Mouse (Mus musculus): ENCODE data around the gene Ddx39. TPM values are rescaled to one million over a fixed set of nuclear protein-coding genes. Genes with fewer than 3 reads are reported as not detected.

The Ddx39 gene
- polyA plus RNA-seq, 1 experiment from 2014 or later, result 251 TPM

DNA sequence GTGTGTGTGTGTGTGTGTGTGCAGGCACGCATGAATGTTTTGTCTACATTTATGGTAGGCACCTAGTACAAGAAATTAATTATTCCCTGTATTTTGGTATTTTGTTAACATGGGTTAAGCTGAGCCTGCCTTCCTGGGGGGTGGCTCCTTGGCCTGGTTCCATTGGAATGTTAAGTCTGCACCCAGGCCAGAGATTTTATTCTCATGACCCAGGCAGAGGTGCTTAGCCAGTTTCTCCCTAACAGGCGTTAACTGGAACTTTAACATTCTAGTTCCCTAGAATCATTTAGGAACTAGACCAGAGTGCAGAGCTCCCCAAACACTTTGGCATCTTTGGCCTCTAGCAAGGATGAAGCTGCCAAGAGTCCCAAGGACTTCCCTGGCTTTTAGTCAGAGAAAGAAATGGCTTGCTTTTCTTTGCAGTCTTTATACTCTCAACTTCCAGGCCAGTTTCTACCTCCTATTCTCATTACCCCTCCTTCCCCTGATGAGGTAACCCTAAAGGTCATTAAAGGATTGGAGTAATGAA lies 44.3 kb downstream of the Ddx39 start:
- Histone ChIP-seq H3K36me3 (ENCODE audit: control insufficient read depth, insufficient read depth, low read length) (no peaks in the 10 kb centered on the region), H3K9me3 (ENCODE audit: control insufficient read depth, low read length) (no peaks in the 10 kb centered on the region), H3K27me3 (ENCODE audit: control insufficient read depth, insufficient read depth, low read length) (no peaks in the 10 kb centered on the region), H3K4me2 (ENCODE audit: low read depth, low read length, severe bottlenecking) (no peak overlapping the region), H3K4me1 (replicated peaks; ENCODE audit: control insufficient read depth, insufficient read depth, low read length) (no peaks in the 10 kb centered on the region), H3K9ac (ENCODE audit: low read length) (no peak overlapping the region), H3K4me3 (ENCODE audit: low read depth, low read length) (no peak overlapping the region), H3K27ac (ENCODE audit: low read depth, low read length) (no peak overlapping the region)
- DNase-seq (ENCODE audit: low spot score) (no peak), ATAC-seq (replicated peaks; ENCODE audit: low FRiP score) (no peak)
- 89% methylated on average over 2 of the region's 2 CpGs for WGBS

DNA sequence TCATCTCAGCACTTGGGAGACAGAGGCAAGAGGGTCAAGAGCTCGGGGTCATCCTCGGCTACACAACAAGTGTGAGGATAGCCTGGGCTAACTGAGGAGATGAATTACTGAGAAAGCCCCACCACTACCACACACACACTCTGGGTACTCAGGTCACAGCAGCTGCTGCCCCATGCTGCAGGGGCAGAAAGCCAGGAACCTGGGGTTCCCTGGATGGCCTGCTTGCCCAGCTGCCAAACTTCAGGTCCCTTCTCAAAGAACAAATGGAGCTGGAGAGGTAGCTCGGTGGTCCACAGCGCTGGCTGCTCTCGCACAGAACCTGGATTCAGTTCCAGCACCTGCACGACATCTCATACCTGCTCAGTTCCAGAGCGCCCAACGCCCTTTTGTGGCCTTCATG lies 49.1 kb downstream of the Ddx39 start:
- no peak overlapping the region for H3K4me2 ChIP-seq (ENCODE audit: low read depth, low read length, severe bottlenecking)
- no peak overlapping the region for H3K4me3 ChIP-seq (ENCODE audit: low read depth, low read length)
- H3K27ac ChIP-seq (ENCODE audit: low read depth, low read length), result no peak overlapping the region
- no peaks in the 10 kb centered on the region for H3K9me3 ChIP-seq (ENCODE audit: control insufficient read depth, low read length)
- no peak overlapping the region for H3K9ac ChIP-seq (ENCODE audit: low read length)
- 92% methylated on average over 8 of the region's 8 CpGs for WGBS
- H3K36me3 ChIP-seq (ENCODE audit: control insufficient read depth, insufficient read depth, low read length), result no peaks in the 10 kb centered on the region
- ATAC-seq (replicated peaks; ENCODE audit: low FRiP score) (no peak), DNase-seq (ENCODE audit: low spot score) (no peak)
- no peaks in the 10 kb centered on the region for H3K27me3 ChIP-seq (ENCODE audit: control insufficient read depth, insufficient read depth, low read length)
- no peaks in the 10 kb centered on the region for H3K4me1 ChIP-seq (replicated peaks; ENCODE audit: control insufficient read depth, insufficient read depth, low read length)

DNA sequence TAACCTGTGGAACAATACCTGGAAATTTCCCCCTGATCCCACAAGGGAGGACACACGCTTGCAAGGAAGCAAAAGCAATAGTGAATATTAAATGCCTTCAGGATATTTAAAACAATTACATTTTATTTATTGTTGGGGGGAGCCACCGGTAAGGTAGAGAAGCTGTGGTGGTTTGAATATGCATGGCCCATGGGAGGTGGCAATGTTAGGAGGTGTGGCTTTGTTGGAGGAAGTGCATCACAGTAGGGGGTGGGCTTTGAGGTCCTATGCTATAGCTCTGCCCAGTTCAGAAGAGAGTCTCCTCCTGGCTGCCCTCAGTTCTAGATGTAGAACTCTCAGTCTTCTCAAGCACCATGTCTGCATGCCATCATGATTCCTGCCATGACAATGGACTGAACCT lies 49.7 kb downstream of the Ddx39 start:
- no peaks in the 10 kb centered on the region for H3K4me1 ChIP-seq (replicated peaks; ENCODE audit: control insufficient read depth, insufficient read depth, low read length)
- H3K27ac ChIP-seq (ENCODE audit: low read depth, low read length), result no peak overlapping the region
- H3K4me3 ChIP-seq (ENCODE audit: low read depth, low read length), result no peak overlapping the region
- DNase-seq (ENCODE audit: low spot score) (no peak), ATAC-seq (replicated peaks; ENCODE audit: low FRiP score) (no peak)
- no peak overlapping the region for H3K4me2 ChIP-seq (ENCODE audit: low read depth, low read length, severe bottlenecking)
- H3K36me3 ChIP-seq (ENCODE audit: control insufficient read depth, insufficient read depth, low read length), result no peaks in the 10 kb centered on the region
- no peaks in the 10 kb centered on the region for H3K27me3 ChIP-seq (ENCODE audit: control insufficient read depth, insufficient read depth, low read length)
- H3K9me3 ChIP-seq (ENCODE audit: control insufficient read depth, low read length), result no peaks in the 10 kb centered on the region
- 89% methylated on average over 2 of the region's 2 CpGs for WGBS
- H3K9ac ChIP-seq (ENCODE audit: low read length), result no peak overlapping the region

GRCm38 (mm10) chr8:83765663-83766062 lies 50.7 kb downstream of the Ddx39 start:
- H3K4me3 ChIP-seq (ENCODE audit: low read depth, low read length), result no peak overlapping the region
- no peak overlapping the region for H3K9ac ChIP-seq (ENCODE audit: low read length)
- no peaks in the 10 kb centered on the region for H3K9me3 ChIP-seq (ENCODE audit: control insufficient read depth, low read length)
- no peaks in the 10 kb centered on the region for H3K27me3 ChIP-seq (ENCODE audit: control insufficient read depth, insufficient read depth, low read length)
- H3K27ac ChIP-seq (ENCODE audit: low read depth, low read length), result no peak overlapping the region
- H3K4me2 ChIP-seq (ENCODE audit: low read depth, low read length, severe bottlenecking), result no peak overlapping the region
- no peak for ATAC-seq (replicated peaks; ENCODE audit: low FRiP score)
- DNase-seq (ENCODE audit: low spot score), result no peak
- no peaks in the 10 kb centered on the region for H3K4me1 ChIP-seq (replicated peaks; ENCODE audit: control insufficient read depth, insufficient read depth, low read length)
- no peaks in the 10 kb centered on the region for H3K36me3 ChIP-seq (ENCODE audit: control insufficient read depth, insufficient read depth, low read length)

- H3K36me3 ChIP-seq (ENCODE audit: control insufficient read depth, insufficient read depth, low read length), result no peaks in the 10 kb centered on the region
- H3K4me3 ChIP-seq (ENCODE audit: low read depth, low read length), result no peak overlapping the region
- no peak overlapping the region for H3K4me2 ChIP-seq (ENCODE audit: low read depth, low read length, severe bottlenecking)
- no peak for ATAC-seq (replicated peaks; ENCODE audit: low FRiP score)
- no peak for DNase-seq (ENCODE audit: low spot score)
- WGBS, result 90% methylated on average over 4 of the region's 4 CpGs
- H3K27me3 ChIP-seq (ENCODE audit: control insufficient read depth, insufficient read depth, low read length), result no peaks in the 10 kb centered on the region
- no peaks in the 10 kb centered on the region; the same call in 1 of the 2 replicates for H3K4me1 ChIP-seq (replicated peaks; ENCODE audit: control insufficient read depth, insufficient read depth, low read length)
- H3K9me3 ChIP-seq (ENCODE audit: control insufficient read depth, low read length), result no peaks in the 10 kb centered on the region
- no peak overlapping the region for H3K27ac ChIP-seq (ENCODE audit: low read depth, low read length)
- H3K9ac ChIP-seq (ENCODE audit: low read length), result no peak overlapping the region
Measured at GRCm38 (mm10) chr8:83767442-83767841, 52.5 kb downstream of the Ddx39 start.

DNA sequence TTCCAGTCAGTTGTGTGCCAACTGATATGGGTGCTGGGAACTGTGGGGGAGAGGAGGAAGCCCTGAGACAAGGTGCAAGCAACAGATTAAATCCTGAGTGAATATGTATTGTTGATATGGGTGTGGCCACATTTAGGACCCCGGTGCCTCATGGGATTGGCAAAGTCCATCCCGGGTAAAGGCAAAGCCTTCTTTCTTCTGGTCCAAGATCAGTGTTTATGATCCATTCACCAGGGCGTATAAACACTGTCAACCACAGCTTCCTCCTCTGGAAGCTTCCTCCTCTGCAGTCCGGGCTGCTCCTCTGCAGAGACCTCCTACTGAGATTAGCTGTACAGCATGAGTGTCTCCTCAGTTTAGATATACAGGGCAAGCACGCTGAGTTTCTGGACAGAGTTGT lies 53.5 kb downstream of the Ddx39 start:
- 71% methylated on average over 5 of the region's 5 CpGs for WGBS
- no peak for DNase-seq (ENCODE audit: low spot score)
- Histone ChIP-seq H3K27me3 (ENCODE audit: control insufficient read depth, insufficient read depth, low read length) (no peaks in the 10 kb centered on the region), H3K9ac (ENCODE audit: low read length) (no peak overlapping the region), H3K4me1 (replicated peaks; ENCODE audit: control insufficient read depth, insufficient read depth, low read length) (no peaks in the 10 kb centered on the region; the same call in 1 of the 2 replicates), H3K4me3 (ENCODE audit: low read depth, low read length) (no peak overlapping the region), H3K4me2 (ENCODE audit: low read depth, low read length, severe bottlenecking) (no peak overlapping the region), H3K36me3 (ENCODE audit: control insufficient read depth, insufficient read depth, low read length) (no peaks in the 10 kb centered on the region), H3K27ac (ENCODE audit: low read depth, low read length) (no peak overlapping the region), H3K9me3 (ENCODE audit: control insufficient read depth, low read length) (no peaks in the 10 kb centered on the region)
- ATAC-seq (replicated peaks; ENCODE audit: low FRiP score), result no peak

GRCm38 (mm10) chr8:83769720-83770119 lies 54.7 kb downstream of the Ddx39 start:
- no peak overlapping the region for H3K4me2 ChIP-seq (ENCODE audit: low read depth, low read length, severe bottlenecking)
- no peaks in the 10 kb centered on the region for H3K27me3 ChIP-seq (ENCODE audit: control insufficient read depth, insufficient read depth, low read length)
- H3K9ac ChIP-seq (ENCODE audit: low read length), result no peak overlapping the region
- no peaks in the 10 kb centered on the region for H3K36me3 ChIP-seq (ENCODE audit: control insufficient read depth, insufficient read depth, low read length)
- no peak overlapping the region for H3K27ac ChIP-seq (ENCODE audit: low read depth, low read length)
- DNase-seq (ENCODE audit: low spot score) (no peak), ATAC-seq (replicated peaks; ENCODE audit: low FRiP score) (no peak)
- 80% methylated on average over 7 of the region's 7 CpGs for WGBS
- H3K4me3 ChIP-seq (ENCODE audit: low read depth, low read length), result no peak overlapping the region
- no peaks in the 10 kb centered on the region for H3K9me3 ChIP-seq (ENCODE audit: control insufficient read depth, low read length)
- H3K4me1 ChIP-seq (replicated peaks; ENCODE audit: control insufficient read depth, insufficient read depth, low read length), result no peaks in the 10 kb centered on the region; the same call in 1 of the 2 replicates

GRCm38 (mm10) chr8:83770669-83771068 lies 55.7 kb downstream of the Ddx39 start:
- no peak overlapping the region for H3K4me2 ChIP-seq (ENCODE audit: low read depth, low read length, severe bottlenecking)
- ATAC-seq (replicated peaks; ENCODE audit: low FRiP score) (no peak), DNase-seq (ENCODE audit: low spot score) (no peak)
- H3K4me1 ChIP-seq (replicated peaks; ENCODE audit: control insufficient read depth, insufficient read depth, low read length), result no peaks in the 10 kb centered on the region; the same call in 1 of the 2 replicates
- H3K9me3 ChIP-seq (ENCODE audit: control insufficient read depth, low read length), result no peaks in the 10 kb centered on the region
- H3K36me3 ChIP-seq (ENCODE audit: control insufficient read depth, insufficient read depth, low read length), result no peaks in the 10 kb centered on the region
- H3K27me3 ChIP-seq (ENCODE audit: control insufficient read depth, insufficient read depth, low read length), result no peaks in the 10 kb centered on the region
- H3K9ac ChIP-seq (ENCODE audit: low read length), result no peak overlapping the region
- H3K27ac ChIP-seq (ENCODE audit: low read depth, low read length), result no peak overlapping the region
- WGBS, result 88% methylated on average over 2 of the region's 2 CpGs
- H3K4me3 ChIP-seq (ENCODE audit: low read depth, low read length), result no peak overlapping the region

DNA sequence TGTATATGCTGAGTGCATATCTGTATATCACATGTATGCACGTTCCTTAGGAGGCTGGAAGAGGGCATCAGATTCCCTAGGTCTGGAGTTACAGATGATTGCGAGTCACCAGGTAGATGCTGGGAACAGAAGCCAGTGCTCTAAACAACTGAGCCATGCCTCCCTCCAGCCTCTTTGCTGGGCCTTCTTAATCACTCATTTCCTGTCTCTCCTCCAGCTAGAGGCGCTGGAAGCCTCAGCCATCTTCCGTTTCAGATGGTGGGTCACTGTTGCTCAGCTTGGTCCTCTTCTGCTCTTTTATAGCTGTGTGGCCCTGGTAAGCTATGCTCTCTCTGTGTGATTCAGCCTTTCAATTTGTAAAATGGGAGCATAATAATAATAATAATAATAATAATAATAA lies 56.8 kb downstream of the Ddx39 start:
- Histone ChIP-seq H3K9me3 (ENCODE audit: control insufficient read depth, low read length) (no peaks in the 10 kb centered on the region), H3K4me3 (ENCODE audit: low read depth, low read length) (no peak overlapping the region), H3K9ac (ENCODE audit: low read length) (no peak overlapping the region), H3K36me3 (ENCODE audit: control insufficient read depth, insufficient read depth, low read length) (no peaks in the 10 kb centered on the region), H3K27me3 (ENCODE audit: control insufficient read depth, insufficient read depth, low read length) (no peaks in the 10 kb centered on the region), H3K27ac (ENCODE audit: low read depth, low read length) (no peak overlapping the region), H3K4me1 (replicated peaks; ENCODE audit: control insufficient read depth, insufficient read depth, low read length) (no peaks in the 10 kb centered on the region; the same call in 1 of the 2 replicates), H3K4me2 (ENCODE audit: low read depth, low read length, severe bottlenecking) (no peak overlapping the region)
- ATAC-seq (replicated peaks; ENCODE audit: low FRiP score) (no peak), DNase-seq (ENCODE audit: low spot score) (no peak)
- WGBS, result 71% methylated on average over 4 of the region's 4 CpGs
